Mouse (Mus musculus) bone marrow macrophage, adult 2 months (primary cell): ENCODE data around the gene Impg1.

Source experiments
- CTCF ChIP-seq: IDR thresholded peaks from 2 replicates; pipeline ENCODE4 v1.5.1; 2012; ENCODE audit warnings: low read depth, mild to moderate bottlenecking, low read length, moderate library complexity
- POLR2A ChIP-seq: IDR thresholded peaks from 2 replicates; pipeline ENCODE4 v1.6.1; 2012; ENCODE audit warnings: mild to moderate bottlenecking, low read depth, low read length, borderline replicate concordance

DNA sequence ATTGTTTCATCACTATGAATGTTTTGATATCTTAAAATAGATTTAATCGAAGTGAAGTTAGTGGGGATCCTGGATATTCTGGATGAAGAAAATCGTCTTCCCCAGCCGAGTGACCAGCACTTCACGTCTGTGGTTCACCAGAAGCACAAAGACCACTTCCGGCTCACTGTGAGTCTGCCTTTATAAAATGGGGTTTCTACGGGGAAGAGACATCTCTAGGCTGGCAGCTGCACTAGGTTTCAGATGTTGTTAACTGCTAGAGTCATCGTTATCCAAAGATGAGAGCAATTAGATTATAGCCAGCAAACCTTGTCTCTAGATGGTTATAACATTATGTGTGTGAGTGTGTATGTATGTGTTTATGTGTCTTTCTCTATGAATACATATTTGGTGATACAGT lies 199.2 kb downstream of the Impg1 start:
- no peak for TF ChIP-seq CTCF
- no peak for TF ChIP-seq POLR2A
